ENCODE assay signal across 13 mouse cellular contexts in genomic region chr3:28658349-28658748, GRCm38 (mm10). TPM values are rescaled to one million over a fixed set of nuclear protein-coding genes. Genes with fewer than 3 reads are reported as not detected.
DNase-seq lines count a peak whose midpoint lies in the region; ATAC-seq and TF ChIP-seq lines count a peak whose summit lies in the region.
"Had no signal": no experiment of that assay in that cellular context is flagged by ENCODE, and none has a peak within 500 bp of the region (broad histone marks: within the 10 kb centered on the region; RNA-seq: fewer than 3 reads in every experiment).

No protein-coding gene starts in this region.

- TF ChIP-seq CTCF in lung, embryonic 14.5 days (IDR thresholded peaks at IDR 0.05; ENCODE audit: low read depth), result peak; percentile 41
- TF ChIP-seq CTCF in kidney, adult 2 months (conservative IDR thresholded peaks at IDR 0.05; ENCODE audit: insufficient read depth, insufficient read length, low read depth, low read length), result peak; percentile 81

- DNase-seq in lung, embryonic 14.5 days, result peak; percentile 34
- no peak for DNase-seq in lung, postnatal 25 days (ENCODE audit: low spot score)
- DNase-seq in NIH3T3 (ENCODE audit: low read depth), result peak; percentile 10
- peak; percentile 50 for DNase-seq in kidney, adult 2 months
- DNase-seq in kidney, postnatal 4 days, result peak; percentile 39 to 65
- no peak for DNase-seq in heart, embryonic 10.5 days (ENCODE audit: low spot score)
- no peak for DNase-seq in limb, embryonic 10.5 days (ENCODE audit: low spot score)
- DNase-seq: cerebellum, adult 11 months; heart, adult 11 months; heart, postnatal 10 days had no signal

- ATAC-seq in lung, embryonic 14.5 days (ENCODE audit: insufficient read depth), result no peak
- ATAC-seq: hindbrain, embryonic 16.5 days had no signal

- no peak for TF ChIP-seq POLR2A in kidney, adult 2 months (IDR thresholded peaks at IDR 0.05; ENCODE audit: low read depth, low read length)

- H3K9me3 ChIP-seq in lung, embryonic 14.5 days (ENCODE audit: low read depth, low read length), result no peaks in the 10 kb centered on the region
- no peaks in the 10 kb centered on the region for H3K9me3 ChIP-seq in heart, embryonic 10.5 days
- no peaks in the 10 kb centered on the region for H3K9me3 ChIP-seq in limb, embryonic 10.5 days (replicated peaks)
- H3K9me3 ChIP-seq: limb, embryonic 13.5 days had no signal

- H3K4me3 ChIP-seq in lung, embryonic 14.5 days (ENCODE audit: low read depth, low read length), result no peak overlapping the region
- no peak overlapping the region for H3K4me3 ChIP-seq in kidney, adult 2 months (ENCODE audit: insufficient read depth, low read depth, low read length)
- no peak overlapping the region for H3K4me3 ChIP-seq in heart, embryonic 10.5 days
- H3K4me3 ChIP-seq in limb, embryonic 10.5 days, result no peak overlapping the region
- H3K4me3 ChIP-seq: limb, embryonic 13.5 days had no signal

- H3K27me3 ChIP-seq in lung, embryonic 14.5 days (ENCODE audit: insufficient read depth, low read length), result no peaks in the 10 kb centered on the region
- no peaks in the 10 kb centered on the region for H3K27me3 ChIP-seq in kidney, adult 2 months (replicated peaks; ENCODE audit: control insufficient read depth, insufficient read depth, low read length)
- H3K27me3 ChIP-seq in heart, embryonic 10.5 days (ENCODE audit: insufficient read depth, poor library complexity, severe bottlenecking), result no peaks in the 10 kb centered on the region
- H3K27me3 ChIP-seq in limb, embryonic 10.5 days (ENCODE audit: low read depth, poor library complexity, severe bottlenecking), result no peaks in the 10 kb centered on the region
- H3K27me3 ChIP-seq: limb, embryonic 13.5 days had no signal

- H3K36me3 ChIP-seq in lung, embryonic 14.5 days (ENCODE audit: insufficient read depth), result no peaks in the 10 kb centered on the region
- H3K36me3 ChIP-seq in kidney, adult 2 months (ENCODE audit: control insufficient read depth, insufficient read depth, low read length), result no peaks in the 10 kb centered on the region
- H3K36me3 ChIP-seq in heart, embryonic 10.5 days, result no peaks in the 10 kb centered on the region
- no peaks in the 10 kb centered on the region for H3K36me3 ChIP-seq in limb, embryonic 10.5 days
- H3K36me3 ChIP-seq: limb, embryonic 13.5 days had no signal

- no peak overlapping the region for H3K4me2 ChIP-seq in lung, embryonic 14.5 days
- H3K4me2 ChIP-seq: limb, embryonic 13.5 days had no signal

- H3K9ac ChIP-seq in lung, embryonic 14.5 days, result no peak overlapping the region
- H3K9ac ChIP-seq: limb, embryonic 13.5 days had no signal

- no peaks in the 10 kb centered on the region for H3K4me1 ChIP-seq in lung, embryonic 14.5 days (ENCODE audit: insufficient read depth)
- H3K4me1 ChIP-seq in kidney, adult 2 months (ENCODE audit: control insufficient read depth, insufficient read depth, low read length), result no peaks in the 10 kb centered on the region
- H3K4me1 ChIP-seq in heart, embryonic 10.5 days, result no peaks in the 10 kb centered on the region
- no peaks in the 10 kb centered on the region for H3K4me1 ChIP-seq in limb, embryonic 10.5 days
- H3K4me1 ChIP-seq: limb, embryonic 13.5 days had no signal

- no peak overlapping the region for H3K27ac ChIP-seq in lung, embryonic 14.5 days (ENCODE audit: low read depth)
- no peak overlapping the region for H3K27ac ChIP-seq in kidney, adult 2 months (ENCODE audit: insufficient read depth, low read depth, low read length)
- no peak overlapping the region for H3K27ac ChIP-seq in heart, embryonic 10.5 days
- no peak overlapping the region for H3K27ac ChIP-seq in limb, embryonic 10.5 days
- H3K27ac ChIP-seq: limb, embryonic 13.5 days had no signal

- WGBS in lung, embryonic 14.5 days, result 50% methylated on average over 1 of the region's 1 CpGs
- 24% methylated on average over 1 of the region's 1 CpGs for WGBS in kidney, adult 2 months
- WGBS in heart, embryonic 10.5 days, result 24% methylated on average over 1 of the region's 1 CpGs
- 64% methylated on average over 1 of the region's 1 CpGs for WGBS in limb, embryonic 10.5 days

RNA-seq across cellular contexts. Expression of gene Slc2a2, which starts 39.4 kb away (rescaled TPM):
- polyA plus RNA-seq in lung, embryonic 14.5 days (2014; fragmentation: Nextera tagmentation; extraction: Ambion mirVana), result 0.08 and 0.14 TPM in 2 replicates
- polyA plus RNA-seq in kidney, adult 2 months (2012; rRNA removed), result 114 and 127 TPM in 2 replicates
- 0.11 and 3.1 TPM in 2 replicates for polyA plus RNA-seq in heart, embryonic 10.5 days (2016; fragmentation: Nextera tagmentation; extraction: Ambion mirVana)
- not detected in 2 replicates for polyA plus RNA-seq in limb, embryonic 10.5 days (2016; fragmentation: Nextera tagmentation; extraction: Ambion mirVana)
- polyA plus RNA-seq: neural tube, embryonic 11.5 days had no signal

Comparison
In these comparisons a context has a peak if more than half of its experiments do, and no peak if none do; other contexts are left out.
1. DNase-seq: peak in lung, embryonic 14.5 days (single experiment), NIH3T3 (single experiment), kidney, adult 2 months (single experiment) and kidney, postnatal 4 days (2 of 2); none in lung, postnatal 25 days (single experiment), heart, embryonic 10.5 days (single experiment) and limb, embryonic 10.5 days (single experiment).
2. RNA of gene Slc2a2, which starts 39.4 kb away (polyA plus RNA-seq): 114 to 127 TPM in kidney, adult 2 months; 0.11 to 3.1 TPM in heart, embryonic 10.5 days, 0.08 to 0.14 TPM in lung, embryonic 14.5 days and not detected in limb, embryonic 10.5 days; every median in the first group is over 10 times any median in the second.